Comparison of ENCODE assay signal across 9 mouse cellular contexts in the genomic region with DNA sequence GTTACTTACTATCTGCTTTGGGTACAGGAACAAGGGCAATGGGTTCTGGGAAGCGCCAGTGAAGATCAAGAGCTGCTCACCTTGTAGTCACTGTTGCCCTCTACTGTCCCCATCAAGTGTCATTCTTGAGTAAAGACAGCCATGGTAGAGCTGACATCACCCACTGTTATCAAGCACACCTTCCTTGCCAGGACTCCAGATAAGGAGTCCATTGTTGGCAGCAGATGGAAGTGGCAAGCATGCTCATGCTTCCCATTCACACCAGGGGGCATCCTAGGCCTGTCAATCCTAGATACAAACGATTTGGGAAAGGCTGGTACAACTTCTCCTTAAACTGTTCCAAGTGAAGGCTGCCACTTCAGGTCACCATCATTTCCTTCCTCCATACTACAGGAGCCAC. TPM values are rescaled to one million over a fixed set of nuclear protein-coding genes. Genes with fewer than 3 reads are reported as not detected.
DNase-seq lines count a peak whose midpoint lies in the region; ATAC-seq lines count a peak whose summit lies in the region.
"Had no signal": no experiment of that assay in that cellular context is flagged by ENCODE, and none has a peak within 500 bp of the region (broad histone marks: within the 10 kb centered on the region; RNA-seq: fewer than 3 reads in every experiment).

No protein-coding gene starts in this region.

- H3K4me2 ChIP-seq in kidney, embryonic 14.5 days (replicated peaks; ENCODE audit: low read depth, low read length) = no peak overlapping the region
- no peak overlapping the region for H3K4me2 ChIP-seq in heart, embryonic 15.5 days
- H3K4me2 ChIP-seq in midbrain, embryonic 13.5 days (replicated peaks) = no peak overlapping the region

- no peak for ATAC-seq in kidney, embryonic 14.5 days (ENCODE audit: low FRiP score, low TSS enrichment)
- peak; percentile 71 for ATAC-seq in heart, embryonic 15.5 days (replicated peaks; ENCODE audit: insufficient number of reproducible peaks, insufficient read depth, low FRiP score, low read depth)
- no peak for ATAC-seq in midbrain, embryonic 13.5 days

- peak; percentile 53 for DNase-seq in kidney, adult 18-20 months
- DNase-seq in adrenal gland, postnatal 25 days = peak; percentile 30
- peak; percentile 49 to 67 for DNase-seq in lung, adult 18-20 months
- DNase-seq in thymus, adult 18-20 months = no peak
- no peak for DNase-seq in layer of hippocampus, adult 9-10 months (ENCODE audit: low spot score)

- H3K36me3 ChIP-seq in kidney, embryonic 14.5 days (ENCODE audit: control insufficient read depth, insufficient read depth, low read length) = peaks cover 48% of the 10 kb centered on the region
- H3K36me3 ChIP-seq in heart, embryonic 15.5 days = peaks cover 19% of the 10 kb centered on the region
- H3K36me3 ChIP-seq in midbrain, embryonic 13.5 days = peaks cover 54% of the 10 kb centered on the region

- WGBS in kidney, embryonic 14.5 days = 81% methylated on average over 2 of the region's 2 CpGs
- 57% methylated on average over 2 of the region's 2 CpGs for WGBS in heart, embryonic 15.5 days
- WGBS in midbrain, embryonic 13.5 days = 80% methylated on average over 2 of the region's 2 CpGs

- H3K4me1 ChIP-seq in kidney, embryonic 14.5 days (ENCODE audit: control insufficient read depth, insufficient read depth, low read length) = no peaks in the 10 kb centered on the region
- H3K4me1 ChIP-seq in heart, embryonic 15.5 days (replicated peaks) = peaks cover 13% of the 10 kb centered on the region; the same call in 1 of the 2 replicates
- no peaks in the 10 kb centered on the region for H3K4me1 ChIP-seq in midbrain, embryonic 13.5 days (replicated peaks)

- no peak overlapping the region for H3K27ac ChIP-seq in kidney, embryonic 14.5 days (ENCODE audit: low read depth, low read length)
- H3K27ac ChIP-seq in heart, embryonic 15.5 days = peak overlapping the region; percentile 46; the same call in 1 of the 2 replicates
- H3K27ac ChIP-seq in midbrain, embryonic 13.5 days = no peak overlapping the region

- no peaks in the 10 kb centered on the region for H3K27me3 ChIP-seq in kidney, embryonic 14.5 days (ENCODE audit: control insufficient read depth, insufficient read depth, low read length)
- no peaks in the 10 kb centered on the region for H3K27me3 ChIP-seq in heart, embryonic 15.5 days
- no peaks in the 10 kb centered on the region for H3K27me3 ChIP-seq in midbrain, embryonic 13.5 days
- H3K27me3 ChIP-seq: megakaryocyte, embryonic 14.5 days had no signal

- no peak overlapping the region for H3K4me3 ChIP-seq in kidney, embryonic 14.5 days (ENCODE audit: low read length)
- no peak overlapping the region for H3K4me3 ChIP-seq in heart, embryonic 15.5 days
- H3K4me3 ChIP-seq in midbrain, embryonic 13.5 days (replicated peaks) = no peak overlapping the region
- H3K4me3 ChIP-seq: megakaryocyte, embryonic 14.5 days had no signal

- no peak overlapping the region for H3K9ac ChIP-seq in kidney, embryonic 14.5 days (ENCODE audit: low read depth, low read length)
- H3K9ac ChIP-seq in heart, embryonic 15.5 days = no peak overlapping the region
- no peak overlapping the region for H3K9ac ChIP-seq in midbrain, embryonic 13.5 days (replicated peaks)

- no peaks in the 10 kb centered on the region for H3K9me3 ChIP-seq in kidney, embryonic 14.5 days (ENCODE audit: control insufficient read depth, low read length)
- H3K9me3 ChIP-seq in heart, embryonic 15.5 days (replicated peaks) = no peaks in the 10 kb centered on the region
- no peaks in the 10 kb centered on the region for H3K9me3 ChIP-seq in midbrain, embryonic 13.5 days
- H3K9me3 ChIP-seq: megakaryocyte, embryonic 14.5 days had no signal

RNA-seq across cellular contexts. Expression of a gene that starts 14.3 kb away (rescaled TPM):
- 217 and 269 TPM in 2 replicates for polyA plus RNA-seq in kidney, embryonic 14.5 days (2014; fragmentation: Nextera tagmentation; extraction: Ambion mirVana)
- 236 and 280 TPM in 2 replicates for total RNA-seq in adrenal gland, postnatal 25 days (2021)
- polyA plus RNA-seq in heart, embryonic 15.5 days (2015; fragmentation: Nextera tagmentation; extraction: Ambion mirVana) = 274 and 318 TPM in 2 replicates
- 534 and 547 TPM in 2 replicates for polyA plus RNA-seq in midbrain, embryonic 13.5 days (2015; fragmentation: Nextera tagmentation; extraction: Ambion mirVana)

RNA-seq across cellular contexts. Expression of a gene that starts 27.5 kb away (rescaled TPM):
- polyA plus RNA-seq in kidney, embryonic 14.5 days (2014; fragmentation: Nextera tagmentation; extraction: Ambion mirVana) = 31.2 and 46.1 TPM in 2 replicates
- 113 and 117 TPM in 2 replicates for total RNA-seq in adrenal gland, postnatal 25 days (2021)
- polyA plus RNA-seq in heart, embryonic 15.5 days (2015; fragmentation: Nextera tagmentation; extraction: Ambion mirVana) = 98.6 and 118 TPM in 2 replicates
- 54.4 and 55.8 TPM in 2 replicates for polyA plus RNA-seq in midbrain, embryonic 13.5 days (2015; fragmentation: Nextera tagmentation; extraction: Ambion mirVana)

RNA-seq across cellular contexts. Expression of a gene that starts 35.6 kb away (rescaled TPM):
- polyA plus RNA-seq in kidney, embryonic 14.5 days (2014; fragmentation: Nextera tagmentation; extraction: Ambion mirVana) = 18.4 and 19.4 TPM in 2 replicates
- 50.0 and 57.7 TPM in 2 replicates for total RNA-seq in adrenal gland, postnatal 25 days (2021)
- polyA plus RNA-seq in heart, embryonic 15.5 days (2015; fragmentation: Nextera tagmentation; extraction: Ambion mirVana) = 15.4 and 20.0 TPM in 2 replicates
- 14.3 and 17.1 TPM in 2 replicates for polyA plus RNA-seq in midbrain, embryonic 13.5 days (2015; fragmentation: Nextera tagmentation; extraction: Ambion mirVana)

RNA-seq across cellular contexts. Expression of a gene that starts 59.4 kb away (rescaled TPM):
- 375 and 422 TPM in 2 replicates for polyA plus RNA-seq in kidney, embryonic 14.5 days (2014; fragmentation: Nextera tagmentation; extraction: Ambion mirVana)
- total RNA-seq in adrenal gland, postnatal 25 days (2021) = 202 and 208 TPM in 2 replicates
- 180 and 183 TPM in 2 replicates for polyA plus RNA-seq in heart, embryonic 15.5 days (2015; fragmentation: Nextera tagmentation; extraction: Ambion mirVana)
- polyA plus RNA-seq in midbrain, embryonic 13.5 days (2015; fragmentation: Nextera tagmentation; extraction: Ambion mirVana) = 283 and 294 TPM in 2 replicates

Comparison
In these comparisons a context has a peak if more than half of its experiments do, and no peak if none do; other contexts are left out.
1. DNase-seq: peak in kidney, adult 18-20 months (single experiment), adrenal gland, postnatal 25 days (single experiment) and lung, adult 18-20 months (2 of 2); none in thymus, adult 18-20 months (0 of 2) and layer of hippocampus, adult 9-10 months (single experiment).